Mouse (Mus musculus) olfactory bulb, adult 2 months (tissue): ENCODE measurements around the gene Gdf11.

Experiments used
- CTCF ChIP-seq: fragments of 200-500 bp; IDR thresholded peaks from 2 replicates; pipeline ENCODE4 v1.5.1; 2012; ENCODE audit warnings: low read depth, mild to moderate bottlenecking, low read length, moderate library complexity; ENCODE audit not compliant: insufficient read depth
- POLR2A ChIP-seq: fragments of 200-500 bp; IDR thresholded peaks from 2 replicates; pipeline ENCODE4 v1.6.1; 2012; ENCODE audit warnings: mild to moderate bottlenecking, low read depth, low read length, moderate library complexity; ENCODE audit not compliant: insufficient read depth

DNA sequence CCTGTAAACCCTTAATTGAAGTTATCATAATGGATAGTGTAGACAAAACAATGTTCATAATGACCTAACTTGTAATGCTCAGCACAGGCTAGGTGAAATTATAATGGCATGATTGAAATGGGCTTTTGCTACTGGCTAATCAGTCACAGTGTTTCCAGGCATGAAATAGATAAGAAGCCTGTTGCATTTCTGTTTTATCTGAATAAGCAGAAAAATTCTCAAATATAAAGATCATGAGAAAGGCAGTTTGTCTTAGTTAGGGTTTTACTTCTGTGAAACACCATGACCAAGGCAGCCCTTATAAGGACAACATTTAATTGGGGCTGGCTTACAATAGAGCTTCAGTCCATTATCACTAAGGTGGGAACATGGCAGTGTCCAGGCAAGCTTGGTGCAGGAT, 50.9 kb downstream of the Gdf11 start:
- TF ChIP-seq CTCF, result no peak
- TF ChIP-seq POLR2A, result no peak
